8 mouse cellular contexts compared by ENCODE assay signal in genomic region chr12:108004701-108005487, GRCm38 (mm10). TPM values are rescaled to one million over a fixed set of nuclear protein-coding genes. Genes with fewer than 3 reads are reported as not detected.
DNase-seq lines count a peak whose midpoint lies in the region; ATAC-seq and TF ChIP-seq lines count a peak whose summit lies in the region.

No protein-coding gene starts in this region.

- WGBS in embryonic facial prominence, embryonic 14.5 days = 2% methylated on average over 29 of the region's 43 CpGs
- WGBS in limb, embryonic 14.5 days = under 1% methylated on average over 39 of the region's 43 CpGs
- WGBS in stomach, embryonic 15.5 days = 1% methylated on average over 43 of the region's 43 CpGs

- peaks cover 8% of the 10 kb centered on the region; the same call in 1 of the 2 replicates for H3K4me1 ChIP-seq in embryonic facial prominence, embryonic 14.5 days (ENCODE audit: control insufficient read depth, insufficient read depth, low read length)
- H3K4me1 ChIP-seq in limb, embryonic 14.5 days (ENCODE audit: control insufficient read depth, insufficient read depth, low read length) = peaks cover 20% of the 10 kb centered on the region
- peaks cover 23% of the 10 kb centered on the region for H3K4me1 ChIP-seq in stomach, embryonic 15.5 days

- peak overlapping the region; percentile 79 for H3K4me3 ChIP-seq in embryonic facial prominence, embryonic 14.5 days (ENCODE audit: low read depth, low read length)
- peak overlapping the region; percentile 80 for H3K4me3 ChIP-seq in limb, embryonic 14.5 days (replicated peaks; ENCODE audit: low read length)
- peak overlapping the region; percentile 76 for H3K4me3 ChIP-seq in stomach, embryonic 15.5 days (replicated peaks)

- H3K36me3 ChIP-seq in embryonic facial prominence, embryonic 14.5 days (ENCODE audit: control insufficient read depth, insufficient read depth, low read length) = no peaks in the 10 kb centered on the region
- no peaks in the 10 kb centered on the region for H3K36me3 ChIP-seq in limb, embryonic 14.5 days (ENCODE audit: control insufficient read depth, insufficient read depth, low read length)
- H3K36me3 ChIP-seq in stomach, embryonic 15.5 days = no peaks in the 10 kb centered on the region

- no peaks in the 10 kb centered on the region for H3K9me3 ChIP-seq in embryonic facial prominence, embryonic 14.5 days (ENCODE audit: control insufficient read depth, low read length)
- no peaks in the 10 kb centered on the region for H3K9me3 ChIP-seq in limb, embryonic 14.5 days (ENCODE audit: control insufficient read depth, low read length)
- no peaks in the 10 kb centered on the region for H3K9me3 ChIP-seq in stomach, embryonic 15.5 days

- peak; percentile 32 for DNase-seq in kidney, postnatal 10 days
- no peak for DNase-seq in kidney, adult 11 months
- DNase-seq in embryonic facial prominence, embryonic 14.5 days (ENCODE audit: low spot score) = peak; percentile 49
- DNase-seq in limb, embryonic 14.5 days (ENCODE audit: low spot score) = no peak
- no peak for DNase-seq in layer of hippocampus, adult 11-12 months (ENCODE audit: low spot score)
- no peak for DNase-seq in left cerebral cortex, adult 11 months (ENCODE audit: low spot score)
- no peak for DNase-seq in c-Kit-positive CD71-positive TER-119-positive erythroid progenitor cells, embryonic 14.5 days (ENCODE audit: low spot score)

- ATAC-seq in embryonic facial prominence, embryonic 14.5 days (ENCODE audit: low read depth) = peak; percentile 16; the same call in 1 of the 2 replicates
- ATAC-seq in limb, embryonic 14.5 days (ENCODE audit: low FRiP score, low read depth) = no peak
- peak; percentile 36; the same call in 1 of the 2 replicates for ATAC-seq in stomach, embryonic 15.5 days (ENCODE audit: insufficient read depth, low FRiP score, low read depth)

- peak overlapping the region; percentile 78 for H3K4me2 ChIP-seq in embryonic facial prominence, embryonic 14.5 days (ENCODE audit: low read depth, low read length)
- peak overlapping the region; percentile 95 for H3K4me2 ChIP-seq in limb, embryonic 14.5 days (replicated peaks; ENCODE audit: low read depth, low read length, severe bottlenecking)
- H3K4me2 ChIP-seq in stomach, embryonic 15.5 days = peak overlapping the region; percentile 97

- no peak for TF ChIP-seq POLR2A in limb, embryonic 14.5 days (IDR thresholded peaks at IDR 0.05; ENCODE audit: borderline replicate concordance, extremely low read depth, insufficient read depth, insufficient read length)

- peaks cover 3% of the 10 kb centered on the region; the same call in 1 of the 2 replicates for H3K27me3 ChIP-seq in embryonic facial prominence, embryonic 14.5 days (replicated peaks; ENCODE audit: control insufficient read depth, insufficient read depth, low read length)
- H3K27me3 ChIP-seq in limb, embryonic 14.5 days (ENCODE audit: control insufficient read depth, insufficient read depth, low read length) = peaks cover 31% of the 10 kb centered on the region
- peaks cover 36% of the 10 kb centered on the region for H3K27me3 ChIP-seq in stomach, embryonic 15.5 days (replicated peaks)

- H3K9ac ChIP-seq in embryonic facial prominence, embryonic 14.5 days (ENCODE audit: low read depth, low read length) = peak overlapping the region; percentile 49
- H3K9ac ChIP-seq in limb, embryonic 14.5 days (ENCODE audit: low read depth, low read length, severe bottlenecking) = peak overlapping the region; percentile 34; the same call in 1 of the 2 replicates
- H3K9ac ChIP-seq in stomach, embryonic 15.5 days = 0 out of 2 replicates have a peak overlapping the region, but pooled peaks have one; percentile 8

- H3K27ac ChIP-seq in embryonic facial prominence, embryonic 14.5 days (replicated peaks; ENCODE audit: low read depth, low read length) = peak overlapping the region; percentile 98
- H3K27ac ChIP-seq in limb, embryonic 14.5 days (replicated peaks; ENCODE audit: low read depth, low read length) = no peak overlapping the region
- peak overlapping the region; percentile 65 for H3K27ac ChIP-seq in stomach, embryonic 15.5 days

RNA-seq across cellular contexts. Expression of gene Bcl11b, which starts 1.5 kb away (rescaled TPM):
- 16.5 and 20.7 TPM in 2 replicates for polyA plus RNA-seq in embryonic facial prominence, embryonic 14.5 days (2014; fragmentation: Nextera tagmentation; extraction: Ambion mirVana)
- polyA plus RNA-seq in limb, embryonic 14.5 days (2012; rRNA removed) = 16.0 and 20.1 TPM in 2 replicates
- 26.4 and 26.7 TPM in 2 replicates for polyA plus RNA-seq in limb, embryonic 14.5 days (2014; fragmentation: Nextera tagmentation; extraction: Ambion mirVana)
- 5.3 and 5.7 TPM in 2 replicates for polyA plus RNA-seq in stomach, embryonic 15.5 days (2015; fragmentation: Nextera tagmentation; extraction: Ambion mirVana)

Comparison
In these comparisons a context has a peak if more than half of its experiments do, and no peak if none do; other contexts are left out.
1. DNase-seq: peak in kidney, postnatal 10 days (single experiment) and embryonic facial prominence, embryonic 14.5 days (single experiment); none in kidney, adult 11 months (single experiment), limb, embryonic 14.5 days (single experiment), layer of hippocampus, adult 11-12 months (single experiment), left cerebral cortex, adult 11 months (single experiment) and c-Kit-positive CD71-positive TER-119-positive erythroid progenitor cells, embryonic 14.5 days (single experiment).
2. Peak in every context shown above with its lines, with median percentiles within 50 percentile points of each other: H3K4me2 ChIP-seq, H3K4me3 ChIP-seq and H3K9ac ChIP-seq.